Mouse (Mus musculus) Patski (cell line): ENCODE measurements around the gene Kpna6. TPM values are rescaled to one million over a fixed set of nuclear protein-coding genes. Genes with fewer than 3 reads are reported as not detected.
A peak's percentile ranks its signal among the peaks of the same experiment; 100 is the strongest.

Source experiments
- ATAC-seq: fragments of 100-300 bp; one replicate; pipeline ENCODE4 v1.8.0; 2021
- CTCF ChIA-PET: fragments of 350-600 bp; sonication (Branson Sonifier 250); formaldehyde crosslinking; loops from one replicate; lab custom pipeline; 2022; ENCODE audit warnings: inconsistent platforms; lab: Charles Lee
- POLR2A ChIA-PET: fragments of 350-600 bp; sonication (Branson Sonifier 250); formaldehyde crosslinking; loops from one replicate; lab custom pipeline; 2022; ENCODE audit warnings: antibody characterized with exemption, inconsistent platforms; lab: Charles Lee
- DNase-seq: peaks from one replicate; pipeline ENCODE4 v3.0.0-alpha.2; 2011; ENCODE audit warnings: low read depth, low spot score
- H3K27me3 ChIP-seq: fragments of 371-371 bp; one replicate; pipeline ENCODE4 v1.5.1; 2021
- CTCF ChIP-seq: fragments of 100-300 bp; IDR thresholded peaks from one replicate; pipeline ENCODE4 v1.5.1; 2021
- in situ Hi-C: fragments of 300-500 bp; cut with MboI; formaldehyde crosslinking; loops from 3 replicates; pipeline ENCODE4 v1.11.1; 2018; ENCODE audit warnings: low pct_unique_long_range_greater_than_20kb, mixed read lengths
- polyA plus RNA-seq: library from polyadenylated mRNA; unstranded; gene quantifications from one replicate; pipeline ENCODE4 v1.2.3, GENCODE M21; 2021

Gene Kpna6
- polyA plus RNA-seq, 1 experiment from 2014 or later = 43.9 TPM

DNA sequence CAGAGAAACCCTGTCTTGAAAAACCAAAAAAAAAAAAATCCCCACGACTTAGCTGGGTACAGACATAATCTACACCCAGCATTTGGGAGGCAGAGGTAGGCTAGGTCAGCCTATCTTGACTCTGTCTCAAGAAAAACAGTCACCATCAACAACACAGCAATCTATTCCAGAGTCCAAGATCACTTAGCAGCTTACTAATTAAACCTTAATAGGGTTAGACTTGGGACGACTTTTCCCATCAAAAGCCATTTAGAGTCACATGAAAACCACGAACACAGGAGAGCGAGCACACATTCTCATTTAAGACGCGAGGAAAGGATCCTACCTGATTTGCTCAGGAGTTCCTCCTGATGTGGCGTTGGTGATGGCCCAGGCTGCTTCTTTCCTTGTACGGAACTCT is 22.2 kb downstream of the Kpna6 start:
- in situ Hi-C loops = no loop called here
- ATAC-seq (no peak), DNase-seq (no peak)
- POLR2A ChIA-PET = no interaction called here
- H3K27me3 ChIP-seq = no peaks in the 10 kb centered on the region
- TF ChIP-seq CTCF = no peak
- CTCF ChIA-PET = no interaction called here

DNA sequence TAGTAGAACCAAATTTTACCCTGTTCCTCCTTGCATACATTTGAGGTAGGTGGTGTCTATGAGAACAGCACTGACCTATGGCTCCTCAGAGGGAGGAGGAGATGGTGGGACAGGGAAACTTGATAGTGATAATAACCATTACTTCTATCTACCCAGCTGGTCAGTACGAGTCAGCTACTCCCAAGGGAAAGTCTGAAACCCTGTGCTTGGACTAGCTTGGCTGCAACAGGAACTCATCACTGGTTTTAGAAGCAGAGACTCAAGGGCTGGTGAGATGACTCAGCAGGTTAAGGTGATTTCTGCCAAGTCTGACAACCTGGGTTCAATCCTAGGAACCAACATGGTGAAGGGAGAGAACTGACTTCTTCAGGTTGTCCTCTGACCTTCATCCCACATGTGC is 23.9 kb downstream of the Kpna6 start:
- CTCF ChIA-PET = no interaction called here
- in situ Hi-C loops = no loop called here
- ATAC-seq (no peak), DNase-seq (no peak)
- no peaks in the 10 kb centered on the region for H3K27me3 ChIP-seq
- no peak for TF ChIP-seq CTCF
- POLR2A ChIA-PET = no interaction called here

DNA sequence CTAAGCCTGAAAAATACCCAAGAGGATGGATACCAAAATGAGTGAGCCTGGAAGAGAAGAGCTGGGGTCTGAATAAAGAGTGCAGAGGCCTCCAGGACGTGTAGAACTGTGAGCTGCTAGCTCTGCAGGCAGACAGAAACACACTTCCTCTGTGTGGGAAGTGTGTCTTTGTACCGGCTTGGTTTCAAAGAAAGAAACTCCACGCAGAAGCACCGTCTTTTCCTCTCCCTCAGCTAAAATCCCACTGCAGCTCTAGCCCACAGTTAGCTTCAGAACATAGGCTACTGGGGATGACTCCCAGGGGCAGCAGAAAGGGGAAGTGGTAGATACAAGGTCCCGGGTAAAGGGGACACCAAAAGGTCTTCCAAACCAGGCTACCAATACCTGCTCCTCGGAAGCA is 27.4 kb downstream of the Kpna6 start:
- no peaks in the 10 kb centered on the region for H3K27me3 ChIP-seq
- POLR2A ChIA-PET = no interaction called here
- ATAC-seq (no peak), DNase-seq (no peak)
- no peak for TF ChIP-seq CTCF
- CTCF ChIA-PET = no interaction called here
- in situ Hi-C loops = no loop called here

DNA sequence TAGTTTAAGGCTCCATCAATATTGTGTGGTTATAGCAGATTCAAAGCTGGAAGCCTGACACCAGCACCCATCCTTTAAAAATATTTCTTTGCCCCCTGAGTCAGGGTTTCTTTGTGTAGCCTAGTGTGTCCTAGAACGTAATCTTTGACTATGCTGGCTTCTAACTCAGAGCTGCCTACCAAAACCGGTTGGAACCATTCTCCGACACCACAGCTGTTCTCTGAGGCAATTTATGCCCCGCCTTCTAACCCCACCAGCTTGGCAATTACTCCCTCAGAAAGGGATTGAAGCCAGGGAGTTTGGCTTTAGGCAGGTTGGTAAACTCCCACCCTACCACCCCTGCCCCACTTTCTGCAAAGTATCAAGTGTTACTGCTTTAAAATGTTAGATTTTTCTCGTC is 30.8 kb downstream of the Kpna6 start:
- no peak for DNase-seq
- ChIA-PET POLR2A (no interaction called here), CTCF (no interaction called here)

DNA sequence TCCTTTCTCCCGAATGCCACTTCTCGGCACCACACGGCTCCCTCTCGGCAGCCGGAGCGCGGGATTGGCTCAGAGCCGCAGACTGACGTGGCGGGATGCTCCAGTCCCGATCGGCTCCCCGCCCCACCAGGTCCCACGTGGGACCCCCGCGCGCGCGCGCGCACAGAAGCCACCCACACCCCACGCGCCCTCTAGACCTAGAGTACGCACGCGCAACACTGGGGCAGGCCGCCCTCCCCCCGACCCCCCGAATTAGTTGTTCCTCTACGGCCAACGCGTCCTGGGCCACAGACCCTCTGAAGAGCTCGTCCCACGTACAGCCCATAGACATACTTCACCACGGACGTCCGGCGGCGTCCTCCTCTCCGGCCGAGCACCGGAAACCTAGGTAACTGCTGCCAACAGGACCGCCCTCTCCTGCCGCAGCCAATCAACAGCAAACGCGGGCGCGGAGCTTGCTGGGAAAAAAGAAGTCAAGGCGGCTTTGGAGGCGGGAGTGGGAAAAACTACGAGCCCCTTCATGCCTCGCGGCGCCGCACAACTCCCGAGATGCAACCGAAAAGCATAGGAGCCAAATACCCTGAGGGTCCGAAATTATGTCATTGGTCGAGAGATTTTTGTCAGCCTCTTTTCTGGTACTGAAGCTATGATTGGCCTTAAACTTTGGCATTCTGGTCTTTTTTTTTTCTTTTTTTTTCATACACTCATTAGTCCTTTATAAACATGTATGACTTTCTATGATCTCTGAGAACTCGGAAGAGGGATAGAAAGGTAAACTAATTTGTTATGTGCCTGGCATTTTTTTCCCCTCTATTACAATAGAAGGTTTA is 31.7 kb downstream of the Kpna6 start, which contains the start of gene Txlna:
Gene Txlna, minus strand, starts transcription at position 428 of the 830 bp plus-strand sequence.
- CTCF ChIA-PET = no interaction called here
- in situ Hi-C loops = no loop called here
- POLR2A ChIA-PET = interaction anchor here (0.5 to 1.5 kb wide), 5 partner anchors 10 to 45 kb away, joined by 3 to 5 read pairs (median 3); partner anchors contain the start of gene Ccdc28b

More for the DNA sequence above, 30.8 kb downstream of the Kpna6 start:
- H3K27me3 ChIP-seq = no peaks in the 10 kb centered on the region
- in situ Hi-C loops = no loop called here
- no peak for ATAC-seq
- no peak for TF ChIP-seq CTCF

DNA sequence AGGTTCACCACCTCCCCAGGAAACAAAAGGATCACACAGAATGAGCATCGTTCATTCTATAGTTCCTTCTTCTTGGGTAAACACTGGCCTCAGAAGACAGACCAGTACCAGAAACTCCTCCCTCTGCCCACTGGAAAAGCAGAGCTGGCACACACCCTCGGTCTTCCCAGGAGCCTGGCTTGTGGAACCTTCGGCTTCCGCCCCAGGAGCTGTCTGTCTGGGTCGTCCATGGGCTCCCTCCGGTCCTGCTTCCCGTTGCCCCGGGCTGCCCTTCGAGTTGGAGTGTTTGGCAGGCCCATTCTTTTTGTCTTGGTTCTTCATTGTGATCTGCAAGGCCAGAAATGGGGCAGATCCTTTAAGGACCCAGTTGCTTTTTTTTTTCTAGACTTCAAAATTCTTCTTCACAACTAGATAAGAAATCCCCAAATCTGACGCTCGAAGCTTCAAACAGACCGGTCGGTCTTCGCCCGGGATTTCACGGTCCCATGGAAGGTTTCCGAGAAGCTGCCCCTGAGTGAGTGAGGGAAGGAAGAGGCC is 32.4 kb downstream of the Kpna6 start:
- no peak for DNase-seq

More for the DNA sequence above, 31.7 kb downstream of the Kpna6 start, which contains the start of gene Txlna:
- no peak for TF ChIP-seq CTCF
- DNase-seq (peak; percentile 95), ATAC-seq (peak; percentile 84)
- no peaks in the 10 kb centered on the region for H3K27me3 ChIP-seq

DNA sequence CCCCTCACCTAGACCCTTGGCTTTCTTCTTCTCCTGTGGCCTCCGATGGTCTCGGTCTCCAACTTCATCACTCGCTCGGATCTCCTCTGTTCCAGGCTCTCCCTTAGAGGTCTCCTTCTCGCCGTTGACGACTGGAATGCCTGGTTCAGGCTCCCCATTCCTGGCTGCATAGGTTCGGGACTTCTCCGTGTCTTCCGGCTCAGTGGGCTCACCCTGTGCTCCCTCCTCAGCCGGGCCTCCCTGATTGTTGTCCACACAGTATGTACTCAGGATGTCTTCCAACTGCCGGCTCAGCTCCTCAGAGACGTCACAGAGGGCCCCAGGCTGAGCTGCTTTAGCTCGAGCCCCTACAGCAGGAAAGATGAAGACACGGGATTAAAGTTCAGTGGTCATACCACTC is 33.3 kb downstream of the Kpna6 start:
- CTCF ChIA-PET = no interaction called here
- in situ Hi-C loops = no loop called here

More for the DNA sequence above, 32.4 kb downstream of the Kpna6 start:
- no peaks in the 10 kb centered on the region for H3K27me3 ChIP-seq
- POLR2A ChIA-PET = interaction anchor here (0.5 to 1.5 kb wide), 4 partner anchors 9 to 16 kb away, joined by 3 to 5 read pairs (median 3); partner anchors contain the start of gene Ccdc28b
- CTCF ChIA-PET = no interaction called here
- no peak for ATAC-seq
- no peak for TF ChIP-seq CTCF
- in situ Hi-C loops = no loop called here

DNA sequence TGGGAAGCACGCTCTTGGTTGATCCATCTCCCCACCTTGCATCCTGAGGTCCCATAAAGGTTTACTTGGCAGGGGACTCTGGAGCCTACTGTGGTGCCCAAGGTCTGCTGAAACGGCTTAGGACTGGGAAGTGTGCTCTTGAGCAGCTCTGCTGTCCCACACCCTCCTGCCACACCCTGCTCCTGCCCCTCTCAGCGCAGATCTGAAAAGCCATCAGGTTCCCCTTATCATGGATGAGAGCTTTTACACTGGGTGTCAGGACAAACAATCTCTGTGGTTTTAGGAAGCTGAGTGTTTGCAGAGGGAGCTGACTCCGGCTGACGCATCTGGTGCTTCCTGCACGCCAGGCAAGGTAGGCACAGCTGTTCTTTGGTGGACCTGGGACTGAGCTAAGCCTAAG is 38.7 kb downstream of the Kpna6 start:
- CTCF ChIA-PET = interaction anchor here (1.5 kb wide), 1 partner anchor 9 kb away, joined by 3 read pairs; no protein-coding TSS in a partner anchor
- no peaks in the 10 kb centered on the region for H3K27me3 ChIP-seq
- TF ChIP-seq CTCF = no peak

More for the DNA sequence above, 33.3 kb downstream of the Kpna6 start:
- TF ChIP-seq CTCF = no peak
- no peaks in the 10 kb centered on the region for H3K27me3 ChIP-seq
- ATAC-seq (no peak), DNase-seq (no peak)
- POLR2A ChIA-PET = no interaction called here

DNA sequence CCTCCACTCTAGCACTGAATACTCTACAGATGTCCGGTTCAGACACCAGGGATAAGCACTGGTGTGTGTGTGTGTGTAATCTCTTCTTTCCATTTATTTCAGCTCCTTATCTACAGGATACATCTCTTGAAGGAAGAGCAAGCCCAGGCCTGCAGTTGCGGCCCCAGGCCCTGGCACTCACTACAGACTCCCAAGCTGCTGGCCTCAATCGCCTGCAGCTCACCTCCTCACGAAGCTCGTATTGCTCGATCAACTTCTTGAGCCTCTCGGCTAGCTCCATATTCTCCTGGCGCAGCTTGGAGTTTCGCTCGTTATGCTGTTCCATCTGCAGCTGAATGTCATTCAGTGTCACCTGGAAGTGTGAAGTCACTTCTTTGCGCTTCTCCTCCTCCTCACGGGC is 40.7 kb downstream of the Kpna6 start:
- POLR2A ChIA-PET = interaction anchor here (1.6 kb wide), 1 partner anchor 9 kb away, joined by 3 read pairs; the partner anchor contains the start of gene Txlna
- in situ Hi-C loops = no loop called here
- no peak for TF ChIP-seq CTCF

More for the DNA sequence above, 38.7 kb downstream of the Kpna6 start:
- POLR2A ChIA-PET = interaction anchor here (0.6 kb wide), 1 partner anchor 11 kb away, joined by 4 read pairs; no protein-coding TSS in a partner anchor
- ATAC-seq = no peak
- DNase-seq = no peak
- in situ Hi-C loops = no loop called here

DNA sequence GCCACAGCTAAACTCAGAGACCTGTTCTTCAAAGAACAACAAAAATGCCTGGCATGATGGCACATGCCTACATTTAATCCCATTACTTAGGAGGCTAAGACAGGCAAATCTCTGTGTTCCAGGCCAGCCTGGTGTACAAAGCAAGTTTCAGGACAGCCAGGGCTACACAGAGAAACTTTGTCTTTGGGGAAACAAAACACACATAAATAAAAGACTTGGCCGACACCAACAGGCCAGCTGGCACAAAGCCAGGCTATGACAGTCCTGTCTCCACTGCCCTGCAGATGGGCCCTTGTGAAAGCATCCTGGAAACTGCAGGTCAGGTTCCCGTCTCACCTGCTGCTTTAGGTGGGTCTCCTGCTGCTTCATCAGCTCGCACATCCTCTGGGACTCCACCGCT is 41.6 kb downstream of the Kpna6 start:
- POLR2A ChIA-PET = interaction anchor here (1.6 kb wide), 1 partner anchor 10 kb away, joined by 3 read pairs; the partner anchor contains the start of gene Txlna
- in situ Hi-C loops = no loop called here
- CTCF ChIA-PET = no interaction called here
- DNase-seq (no peak), ATAC-seq (no peak)
- H3K27me3 ChIP-seq = no peaks in the 10 kb centered on the region
- no peak for TF ChIP-seq CTCF

More for the DNA sequence above, 40.7 kb downstream of the Kpna6 start:
- no peak for ATAC-seq
- no peaks in the 10 kb centered on the region for H3K27me3 ChIP-seq
- CTCF ChIA-PET = interaction anchor here (2.2 kb wide), 1 partner anchor 23 kb away, joined by 4 read pairs; no protein-coding TSS in a partner anchor
- DNase-seq = no peak
